Mouse (Mus musculus): ENCODE measurements around the gene Cux2.

Cux2 gene

GRCm38 (mm10) chr5:121818862-121819261 is 231.0 kb downstream of the Cux2 start:
- DNase-seq (ENCODE audit: low spot score): no peak

- DNase-seq (ENCODE audit: low spot score): no peak
Observed at GRCm38 (mm10) chr5:121818401-121818800, 231.5 kb downstream of the Cux2 start.

DNA sequence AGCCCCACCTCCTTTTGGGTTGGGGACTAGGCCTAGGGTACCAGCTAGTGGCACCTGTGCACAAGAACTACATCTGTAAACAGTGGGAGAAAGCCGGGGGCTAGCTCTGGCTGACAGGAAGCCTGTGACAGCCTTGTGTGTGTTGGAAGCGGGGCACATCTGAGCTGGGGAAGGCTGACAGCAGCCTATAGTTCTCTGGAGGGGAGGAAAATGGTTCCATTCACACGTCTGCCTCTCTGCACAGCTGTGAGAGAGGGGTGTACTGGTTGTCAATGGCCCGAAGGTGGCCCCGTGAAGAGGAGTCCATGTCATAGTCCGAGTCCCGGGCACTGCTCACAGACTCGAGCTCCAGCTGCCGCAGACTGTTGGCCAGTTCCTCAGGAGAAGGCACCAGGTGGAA is 232.4 kb downstream of the Cux2 start:
- DNase-seq (ENCODE audit: low spot score): no peak

- DNase-seq (ENCODE audit: low spot score): no peak
Observed at GRCm38 (mm10) chr5:121816611-121817010, 233.3 kb downstream of the Cux2 start.

- no peak for DNase-seq (ENCODE audit: low spot score)
Observed at GRCm38 (mm10) chr5:121815867-121816380, 234.0 kb downstream of the Cux2 start.

GRCm38 (mm10) chr5:121815067-121815466 is 234.8 kb downstream of the Cux2 start:
- peak; percentile 82 for DNase-seq (ENCODE audit: low spot score)

DNA sequence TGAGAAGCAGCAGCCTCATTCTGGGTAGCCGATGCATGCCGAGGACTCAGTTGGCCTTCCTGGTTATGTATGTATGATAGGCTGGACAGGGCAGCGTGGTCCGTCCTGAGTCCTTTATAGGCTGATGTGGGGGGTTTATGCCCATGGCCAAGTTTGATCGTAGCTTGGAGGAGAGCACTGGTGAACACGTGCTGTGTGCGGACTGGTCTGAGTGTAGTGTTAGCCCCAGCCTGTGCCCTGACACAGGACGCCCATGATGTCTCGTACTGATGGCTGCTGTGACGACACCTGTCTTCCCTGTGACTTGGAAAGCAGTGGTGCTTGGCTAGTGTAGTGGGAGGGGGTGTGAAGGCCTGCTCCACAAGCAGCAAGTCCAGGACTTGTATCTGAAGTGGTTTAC is 236.2 kb downstream of the Cux2 start:
- no peak for DNase-seq (ENCODE audit: low spot score)

GRCm38 (mm10) chr5:121812526-121813243 is 237.2 kb downstream of the Cux2 start:
- DNase-seq (ENCODE audit: low spot score): no peak

- DNase-seq (ENCODE audit: low spot score): no peak
Observed at GRCm38 (mm10) chr5:121811485-121811931, 238.4 kb downstream of the Cux2 start.

DNA sequence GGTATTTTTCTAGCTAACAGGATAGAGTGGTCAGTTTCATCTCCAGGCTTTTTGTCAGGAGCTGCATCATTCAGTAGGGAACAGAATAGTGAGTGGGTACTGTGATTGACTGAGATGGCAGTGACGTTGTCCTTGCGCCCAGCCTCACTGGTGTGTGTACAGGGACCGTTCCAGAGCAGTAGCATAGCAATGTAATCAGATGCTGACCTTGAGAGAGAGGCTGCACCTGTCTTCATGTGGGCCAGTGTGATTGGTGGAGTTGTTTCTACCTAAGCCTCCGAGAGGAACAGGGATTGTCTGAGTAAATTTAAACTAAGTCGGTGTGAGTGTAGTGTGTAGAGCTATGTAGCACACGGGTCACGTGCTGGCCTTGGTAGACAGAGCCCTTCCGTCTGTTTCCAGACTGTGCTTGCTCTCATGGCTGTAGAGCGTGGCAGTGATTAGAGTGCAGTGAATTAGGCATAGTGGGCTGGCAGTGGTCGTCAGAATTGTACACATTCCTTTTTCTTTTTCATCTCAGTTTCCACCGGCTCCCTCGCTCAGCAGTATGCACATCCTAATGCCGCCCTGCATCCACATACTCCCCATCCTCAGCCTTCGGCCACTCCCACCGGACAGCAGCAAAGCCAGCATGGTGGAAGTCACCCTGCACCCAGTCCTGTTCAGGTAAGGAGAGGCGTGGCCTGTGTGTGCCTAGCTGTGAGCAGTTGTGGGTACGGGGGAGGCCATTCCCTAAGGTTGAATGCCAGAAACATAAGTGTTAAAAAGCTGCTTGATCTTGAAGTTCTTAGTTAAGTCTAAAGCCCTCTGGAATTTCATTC is 239.4 kb downstream of the Cux2 start:
- DNase-seq (ENCODE audit: low spot score): no peak

- no peak for DNase-seq (ENCODE audit: low spot score)
Observed at GRCm38 (mm10) chr5:121809667-121810224, 240.2 kb downstream of the Cux2 start.

DNA sequence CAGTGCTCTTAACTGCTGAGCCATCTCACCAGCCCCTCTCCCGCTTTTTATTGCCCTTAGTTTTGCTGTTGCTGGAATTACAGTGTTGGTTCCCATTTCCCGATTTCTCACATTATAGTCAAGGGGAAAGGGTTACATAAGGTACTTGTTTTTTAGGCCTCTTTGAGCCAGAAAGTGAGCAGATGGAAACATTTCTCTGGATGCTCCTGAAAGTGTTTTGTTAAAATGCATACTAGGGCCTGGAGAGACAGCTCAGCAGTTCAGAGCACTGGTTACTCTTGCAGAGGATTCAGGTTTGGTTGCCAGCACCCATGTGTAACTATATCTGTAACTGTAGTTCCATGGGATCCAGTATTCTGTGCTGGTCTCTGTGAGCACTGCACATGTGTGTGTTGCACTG is 241.7 kb downstream of the Cux2 start:
- DNase-seq (ENCODE audit: low spot score): no peak

- peak; percentile 6 for DNase-seq (ENCODE audit: low spot score)
Observed at GRCm38 (mm10) chr5:121807186-121807585, 242.7 kb downstream of the Cux2 start.
